9 mouse cellular contexts compared by ENCODE assay signal in the genomic region with DNA sequence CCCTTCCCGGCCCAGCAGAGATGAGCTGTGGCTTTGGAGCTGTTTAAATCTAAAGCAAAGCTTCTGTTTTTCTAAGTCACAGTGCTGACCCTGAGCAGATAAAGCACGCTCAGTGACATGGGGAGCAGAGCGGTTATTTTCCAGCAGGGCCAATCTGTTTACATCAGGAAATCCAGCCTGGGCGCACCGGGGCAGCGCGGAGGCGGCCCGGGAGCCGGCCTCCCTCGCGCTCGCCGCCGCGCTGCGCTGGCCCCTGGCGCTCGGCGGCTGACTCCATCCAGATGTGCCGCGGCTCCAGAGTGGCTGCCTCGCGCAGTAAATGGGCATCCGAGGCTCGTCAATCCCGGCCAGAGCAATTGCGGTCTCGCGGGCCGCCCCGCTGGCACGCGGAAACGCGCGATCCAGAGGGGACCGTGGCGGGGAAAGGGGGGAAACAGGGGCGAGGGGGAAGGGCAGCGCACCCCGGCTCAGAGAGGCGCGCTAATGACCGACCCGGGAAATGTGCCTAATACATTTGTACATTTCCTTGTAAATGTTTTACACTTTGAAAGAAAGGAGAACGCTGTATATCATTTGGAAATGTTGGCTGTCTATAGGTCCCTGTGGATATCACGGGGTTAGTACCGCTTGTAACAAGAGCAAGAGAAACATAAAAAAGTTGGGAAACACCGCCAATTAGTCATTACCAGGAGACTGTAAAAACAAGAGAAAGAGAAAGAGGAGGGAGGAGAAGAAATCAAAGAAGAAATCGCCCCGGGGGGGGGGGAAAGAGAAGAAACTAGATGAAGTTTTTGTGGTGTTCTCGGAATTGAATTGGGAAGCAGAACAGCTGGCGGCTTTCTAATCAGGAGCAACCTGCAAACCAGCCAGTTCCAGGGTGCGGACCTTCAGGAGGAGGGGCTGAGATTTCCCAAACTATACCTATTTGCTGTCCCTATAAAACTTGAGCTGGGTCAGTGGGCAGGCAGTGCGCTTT.
A peak's percentile ranks its signal among the peaks of the same experiment; 100 is the strongest.
DNase-seq lines count a peak whose midpoint lies in the region; ATAC-seq lines count a peak whose summit lies in the region.
"Had no signal": no experiment of that assay in that cellular context is flagged by ENCODE, and none has a peak within 500 bp of the region (broad histone marks: within the 10 kb centered on the region; RNA-seq: fewer than 3 reads in every experiment).

No protein-coding gene starts in this region.

- no peaks in the 10 kb centered on the region for H3K9me3 ChIP-seq in embryonic facial prominence, embryonic 15.5 days (replicated peaks)
- H3K9me3 ChIP-seq in heart, embryonic 13.5 days, result peaks cover 4% of the 10 kb centered on the region; the same call in 1 of the 2 replicates
- no peaks in the 10 kb centered on the region for H3K9me3 ChIP-seq in kidney, embryonic 16.5 days (ENCODE audit: low read length)
- no peaks in the 10 kb centered on the region for H3K9me3 ChIP-seq in stomach, embryonic 14.5 days (ENCODE audit: control insufficient read depth, low read depth, low read length)
- H3K9me3 ChIP-seq: G1E had no signal

- peak overlapping the region; percentile 53 for H3K4me3 ChIP-seq in embryonic facial prominence, embryonic 15.5 days (replicated peaks)
- H3K4me3 ChIP-seq in heart, embryonic 13.5 days, result peak overlapping the region; percentile 65
- peak overlapping the region; percentile 54 for H3K4me3 ChIP-seq in kidney, embryonic 16.5 days (ENCODE audit: low read length)
- peak overlapping the region; percentile 44 for H3K4me3 ChIP-seq in stomach, embryonic 14.5 days (ENCODE audit: low read depth, low read length)

- DNase-seq in left cerebral cortex, postnatal 25 days (ENCODE audit: low spot score in 2 of 2), result peak; percentile 5 to 9
- DNase-seq in left cerebral cortex, postnatal 36 days (ENCODE audit: low spot score in 2 of 2), result no peak
- peak; percentile 41 to 72 for DNase-seq in lung, postnatal 4 days

- H3K27ac ChIP-seq in embryonic facial prominence, embryonic 15.5 days (replicated peaks), result peak overlapping the region; percentile 96
- peak overlapping the region; percentile 76 for H3K27ac ChIP-seq in heart, embryonic 13.5 days (replicated peaks)
- H3K27ac ChIP-seq in kidney, embryonic 16.5 days (ENCODE audit: low read length), result peak overlapping the region; percentile 94
- H3K27ac ChIP-seq in stomach, embryonic 14.5 days (ENCODE audit: low read length), result peak overlapping the region; percentile 77

- peak overlapping the region; percentile 80 for H3K4me2 ChIP-seq in embryonic facial prominence, embryonic 15.5 days (replicated peaks)
- H3K4me2 ChIP-seq in heart, embryonic 13.5 days, result peak overlapping the region; percentile 94
- peak overlapping the region; percentile 86 for H3K4me2 ChIP-seq in kidney, embryonic 16.5 days (replicated peaks; ENCODE audit: low read depth, low read length)
- H3K4me2 ChIP-seq in stomach, embryonic 14.5 days (replicated peaks; ENCODE audit: low read depth, low read length), result peak overlapping the region; percentile 82

- H3K27me3 ChIP-seq in embryonic facial prominence, embryonic 15.5 days, result no peaks in the 10 kb centered on the region
- H3K27me3 ChIP-seq in heart, embryonic 13.5 days (replicated peaks), result no peaks in the 10 kb centered on the region
- H3K27me3 ChIP-seq in kidney, embryonic 16.5 days (ENCODE audit: insufficient read depth, low read length), result no peaks in the 10 kb centered on the region
- no peaks in the 10 kb centered on the region for H3K27me3 ChIP-seq in stomach, embryonic 14.5 days (ENCODE audit: control insufficient read depth, insufficient read depth, low read length)

- H3K36me3 ChIP-seq in embryonic facial prominence, embryonic 15.5 days, result no peaks in the 10 kb centered on the region
- no peaks in the 10 kb centered on the region for H3K36me3 ChIP-seq in heart, embryonic 13.5 days
- H3K36me3 ChIP-seq in kidney, embryonic 16.5 days (ENCODE audit: insufficient read depth, low read length), result no peaks in the 10 kb centered on the region
- H3K36me3 ChIP-seq in stomach, embryonic 14.5 days (ENCODE audit: control insufficient read depth, insufficient read depth, low read length), result no peaks in the 10 kb centered on the region
- H3K36me3 ChIP-seq: G1E had no signal

- peak overlapping the region; percentile 46 for H3K9ac ChIP-seq in embryonic facial prominence, embryonic 15.5 days
- H3K9ac ChIP-seq in heart, embryonic 13.5 days, result peak overlapping the region; percentile 78
- H3K9ac ChIP-seq in kidney, embryonic 16.5 days (replicated peaks; ENCODE audit: low read length), result peak overlapping the region; percentile 69
- peak overlapping the region; percentile 23; the same call in 1 of the 2 replicates for H3K9ac ChIP-seq in stomach, embryonic 14.5 days (replicated peaks; ENCODE audit: low read depth, low read length)

- H3K4me1 ChIP-seq in embryonic facial prominence, embryonic 15.5 days, result peaks cover 17% of the 10 kb centered on the region
- H3K4me1 ChIP-seq in heart, embryonic 13.5 days, result peaks cover 11% of the 10 kb centered on the region; the same call in 1 of the 2 replicates
- H3K4me1 ChIP-seq in kidney, embryonic 16.5 days (ENCODE audit: insufficient read depth, low read length), result peaks cover 14% of the 10 kb centered on the region
- H3K4me1 ChIP-seq in stomach, embryonic 14.5 days (ENCODE audit: control insufficient read depth, insufficient read depth, low read length), result no peaks in the 10 kb centered on the region

- ATAC-seq in embryonic facial prominence, embryonic 15.5 days (ENCODE audit: insufficient number of reproducible peaks, low FRiP score, low TSS enrichment, low read depth), result peak; percentile 90
- no peak for ATAC-seq in heart, embryonic 13.5 days (ENCODE audit: extremely low read depth, insufficient number of reproducible peaks, low FRiP score, low TSS enrichment)
- peak; percentile 94 for ATAC-seq in kidney, embryonic 16.5 days (ENCODE audit: low FRiP score, low TSS enrichment)
- ATAC-seq in stomach, embryonic 14.5 days (ENCODE audit: insufficient number of reproducible peaks, insufficient read depth, low FRiP score, low read depth), result peak; percentile 81; the same call in 1 of the 2 replicates
- no peak for ATAC-seq in monocyte, adult 5-6 weeks (replicated peaks; ENCODE audit: insufficient number of reproducible peaks, low FRiP score, low TSS enrichment, poor library complexity, severe bottlenecking)

- under 1% methylated on average over 56 of the region's 56 CpGs for WGBS in embryonic facial prominence, embryonic 15.5 days
- 1% methylated on average over 55 of the region's 56 CpGs for WGBS in heart, embryonic 13.5 days
- WGBS in kidney, embryonic 16.5 days, result under 1% methylated on average over 56 of the region's 56 CpGs
- WGBS in stomach, embryonic 14.5 days, result 1% methylated on average over 56 of the region's 56 CpGs

- intact Hi-C loops in left cerebral cortex, postnatal 25 days (cut with DNase I), result no loop called here
- intact Hi-C loops in left cerebral cortex, postnatal 36 days (cut with DNase I), result no loop called here

Comparison
In these comparisons a context has a peak if more than half of its experiments do, and no peak if none do; other contexts are left out.
1. DNase-seq: peak in left cerebral cortex, postnatal 25 days (2 of 2) and lung, postnatal 4 days (2 of 2); none in left cerebral cortex, postnatal 36 days (0 of 2).
2. ATAC-seq: peak in embryonic facial prominence, embryonic 15.5 days (single experiment), kidney, embryonic 16.5 days (single experiment) and stomach, embryonic 14.5 days (single experiment); none in heart, embryonic 13.5 days (single experiment) and monocyte, adult 5-6 weeks (single experiment).
3. H3K9ac ChIP-seq: peak in every context shown above with its lines; median percentile 78 in heart, embryonic 13.5 days; 69 in kidney, embryonic 16.5 days; 46 in embryonic facial prominence, embryonic 15.5 days; 23 in stomach, embryonic 14.5 days.
4. Peak in every context shown above with its lines, with median percentiles within 50 percentile points of each other: H3K27ac ChIP-seq, H3K4me2 ChIP-seq and H3K4me3 ChIP-seq.